Mouse (Mus musculus): Measurements from ENCODE around the gene Ide. TPM values are rescaled to one million over a fixed set of nuclear protein-coding genes. Genes with fewer than 3 reads are reported as not detected.
"Not testable (repeated sequence)": the region's sequence is repeated elsewhere in the genome, so short reads cannot be mapped to it uniquely, and the experiment has no call there.

Gene Ide
- polyA plus RNA-seq, 1 experiment, result 24.7 TPM

DNA sequence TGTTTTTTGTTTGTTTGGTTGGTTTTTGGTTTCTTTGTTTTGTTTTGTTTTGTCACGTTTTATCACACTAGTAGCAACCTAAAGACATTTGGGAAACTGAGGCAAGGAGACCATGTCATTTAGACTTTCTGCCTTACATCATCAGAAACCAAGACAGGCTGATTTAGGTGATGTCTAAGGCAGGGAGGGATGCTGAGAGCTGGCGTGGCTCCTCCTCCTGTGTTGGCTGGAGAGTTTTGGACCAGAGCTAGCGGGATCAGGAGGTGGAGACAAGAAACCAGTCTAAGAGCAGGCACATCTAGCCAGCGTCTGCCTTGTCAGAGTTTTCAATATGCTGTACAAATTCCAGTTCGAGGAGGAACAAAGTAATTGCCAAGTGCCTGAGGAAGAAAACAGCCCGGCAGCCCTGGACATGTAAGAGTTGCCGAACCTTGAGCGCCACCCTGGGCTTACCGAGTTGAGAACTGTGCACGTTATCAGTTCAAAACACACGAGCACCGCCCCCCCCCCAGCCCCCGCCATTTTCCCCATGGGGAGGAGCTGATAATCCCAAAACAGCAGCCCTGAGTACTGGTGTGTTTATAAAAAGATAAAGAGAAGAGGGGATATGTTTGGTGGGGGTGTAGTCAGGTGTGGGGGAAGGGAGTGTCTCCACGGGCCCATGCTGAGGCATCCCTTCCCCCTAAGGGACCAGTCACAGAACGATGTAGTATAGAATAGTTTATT is 99.8 kb downstream of the Ide start:
- TF ChIP-seq CTCF (IDR thresholded peaks at IDR 0.05; ENCODE audit: borderline replicate concordance, extremely low read depth, insufficient read depth, insufficient read length), result no peak
- TF ChIP-seq POLR2A (IDR thresholded peaks at IDR 0.05; ENCODE audit: borderline replicate concordance, extremely low read depth, insufficient read depth, insufficient read length, poor library complexity, severe bottlenecking), result no peak
- DNase-seq (ENCODE audit: low read depth), result peak; percentile 50

DNA sequence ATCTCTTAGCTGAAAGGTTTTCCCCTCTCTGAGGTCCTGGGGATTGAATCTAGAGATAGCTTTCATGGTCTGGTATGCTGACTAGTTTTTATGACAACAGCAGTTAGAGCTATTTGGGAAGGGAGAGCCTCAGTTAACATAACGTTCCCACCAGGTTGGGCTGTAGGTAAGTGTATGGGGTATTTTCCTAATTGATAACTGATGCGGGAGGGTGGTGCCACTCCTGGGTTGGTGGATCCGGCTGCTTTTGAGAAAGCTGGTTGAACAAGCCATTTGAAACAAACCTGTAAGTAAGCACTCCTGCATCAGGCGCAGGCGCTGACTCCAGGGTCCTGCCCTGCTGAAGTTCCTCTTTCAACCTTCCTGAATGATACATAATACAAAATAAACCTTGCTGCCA is 100.3 kb downstream of the Ide start:
- no peak for TF ChIP-seq CTCF (IDR thresholded peaks at IDR 0.05; ENCODE audit: borderline replicate concordance, extremely low read depth, insufficient read depth, insufficient read length)
- no peak for TF ChIP-seq POLR2A (IDR thresholded peaks at IDR 0.05; ENCODE audit: borderline replicate concordance, extremely low read depth, insufficient read depth, insufficient read length, poor library complexity, severe bottlenecking)
- DNase-seq (ENCODE audit: low read depth), result no peak

DNA sequence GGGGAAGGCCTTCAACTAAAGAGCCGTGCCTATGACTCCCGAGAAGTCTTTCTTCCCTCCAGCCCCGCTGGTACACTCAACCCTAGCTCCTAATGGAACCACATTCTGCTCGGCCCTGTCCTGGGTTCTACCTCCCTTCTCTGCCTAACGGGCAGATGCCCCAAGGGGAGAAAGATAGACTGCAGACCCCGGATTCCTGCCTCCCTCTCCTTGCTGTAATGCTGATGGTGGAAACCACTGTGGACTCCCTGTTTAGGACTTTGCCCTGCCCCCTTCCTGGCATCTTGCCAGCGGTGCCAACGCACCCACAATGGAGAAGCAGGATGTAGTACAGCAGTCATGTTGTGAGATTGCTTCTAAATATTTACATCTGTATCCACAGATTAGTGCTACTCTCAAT is 101.8 kb downstream of the Ide start:
- peak; percentile 43 for DNase-seq (ENCODE audit: low read depth)
- TF ChIP-seq CTCF (IDR thresholded peaks at IDR 0.05; ENCODE audit: borderline replicate concordance, extremely low read depth, insufficient read depth, insufficient read length) (no peak), POLR2A (IDR thresholded peaks at IDR 0.05; ENCODE audit: borderline replicate concordance, extremely low read depth, insufficient read depth, insufficient read length, poor library complexity, severe bottlenecking) (no peak)

GRCm38 (mm10) chr19:37233561-37234539 is 103.8 kb downstream of the Ide start:
- DNase-seq (ENCODE audit: low read depth), result peak; percentile 59

DNA sequence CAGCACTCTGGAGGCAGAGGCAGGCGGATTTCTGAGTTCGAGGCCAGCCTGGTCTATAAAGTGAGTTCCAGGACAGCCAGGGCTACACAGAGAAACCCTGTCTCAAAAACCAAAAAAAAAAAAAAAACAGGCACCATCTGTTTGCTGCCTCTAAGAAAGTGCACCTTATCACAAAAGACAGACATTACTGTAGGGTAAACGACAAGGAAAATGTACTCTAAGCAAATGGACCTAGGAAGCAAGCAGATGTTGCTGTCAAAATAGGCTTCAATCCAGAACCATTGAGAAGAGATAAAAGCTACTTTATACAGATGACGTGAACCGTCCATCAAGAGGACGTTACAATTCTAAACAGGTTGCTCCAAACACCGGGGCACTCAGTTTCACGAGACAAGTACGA is 105.1 kb downstream of the Ide start:
- not testable (repeated sequence) for DNase-seq (ENCODE audit: low read depth)

More at GRCm38 (mm10) chr19:37233561-37234539, 103.8 kb downstream of the Ide start:
- TF ChIP-seq CTCF (IDR thresholded peaks at IDR 0.05; ENCODE audit: borderline replicate concordance, extremely low read depth, insufficient read depth, insufficient read length) (0 out of 2 replicates have a peak, but pooled peaks have one; percentile 2), POLR2A (IDR thresholded peaks at IDR 0.05; ENCODE audit: borderline replicate concordance, extremely low read depth, insufficient read depth, insufficient read length, poor library complexity, severe bottlenecking) (no peak)

- no peak for TF ChIP-seq POLR2A (IDR thresholded peaks at IDR 0.05; ENCODE audit: borderline replicate concordance, extremely low read depth, insufficient read depth, insufficient read length, poor library complexity, severe bottlenecking)
- DNase-seq (ENCODE audit: low read depth), result no peak
Observed at GRCm38 (mm10) chr19:37225197-37225862, 112.3 kb downstream of the Ide start.

Other genes with a start within 250 kb of the Ide start
- 88.9 and 98.1 TPM in 2 replicates for gene March5, start 130.3 kb downstream of the Ide start, polyA plus RNA-seq (2012; rRNA removed)
- gene Cpeb3, start 129.3 kb downstream of the Ide start, polyA plus RNA-seq (2012; rRNA removed), result 10.9 and 20.9 TPM in 2 replicates
- 18.5 and 28.8 TPM in 2 replicates for gene Kif11, start 38.6 kb upstream of the Ide start, polyA plus RNA-seq (2012; rRNA removed)
- gene Hhex, start 97.0 kb upstream of the Ide start, polyA plus RNA-seq (2012; rRNA removed), result 1.8 and 2.7 TPM in 2 replicates
- gene Exoc6, start 212.6 kb upstream of the Ide start, polyA plus RNA-seq (2012; rRNA removed), result 11.2 and 11.9 TPM in 2 replicates

Measured in brain, embryonic 14.5 days (tissue).